ENCODE assay signal across 24 mouse cellular contexts in the genomic region with DNA sequence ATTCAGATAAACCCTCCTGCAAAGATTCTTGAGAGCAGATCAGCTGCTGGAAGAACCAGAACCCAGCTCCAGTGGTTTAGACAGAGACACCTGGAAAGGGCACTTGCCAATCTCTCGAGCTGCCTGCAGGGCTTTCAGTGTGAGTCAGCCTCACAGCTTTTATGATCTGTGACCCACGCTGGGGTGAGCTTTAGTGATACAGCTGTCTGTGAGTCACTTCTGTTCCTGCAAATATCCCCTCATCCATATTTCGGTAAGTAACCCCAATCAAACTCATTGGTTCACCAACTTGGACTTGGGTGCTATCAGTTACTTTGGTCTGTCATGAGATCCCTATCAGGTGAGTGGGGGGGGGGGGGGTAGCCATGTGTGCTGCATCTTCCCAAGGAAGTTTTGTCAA.
DNase-seq lines count a peak whose midpoint lies in the region; ATAC-seq lines count a peak whose summit lies in the region.
"Had no signal": no experiment of that assay in that cellular context is flagged by ENCODE, and none has a peak within 500 bp of the region (broad histone marks: within the 10 kb centered on the region; RNA-seq: fewer than 3 reads in every experiment).

No protein-coding gene starts in this region.

- H3K4me1 ChIP-seq in midbrain, embryonic 11.5 days (ENCODE audit: control insufficient read depth, insufficient read depth, low read length), result no peaks in the 10 kb centered on the region
- H3K4me1 ChIP-seq in midbrain, embryonic 10.5 days, result no peaks in the 10 kb centered on the region

- H3K27ac ChIP-seq in midbrain, embryonic 11.5 days (ENCODE audit: low read depth, low read length), result no peak overlapping the region
- H3K27ac ChIP-seq in midbrain, embryonic 10.5 days (replicated peaks), result no peak overlapping the region

- DNase-seq in midbrain, embryonic 11.5 days (ENCODE audit: low spot score, missing footprints), result peak; percentile 83
- DNase-seq in midbrain, embryonic 10.5 days (ENCODE audit: low spot score), result no peak
- peak; percentile 67 for DNase-seq in Muller cell, postnatal 12 days (ENCODE audit: inconsistent ontology term)
- peak; percentile 14 for DNase-seq in brain, adult 2 months (ENCODE audit: low read depth, low spot score)
- no peak for DNase-seq in adipocyte (ENCODE audit: low spot score)
- no peak for DNase-seq in thymus, postnatal 0 days (ENCODE audit: low spot score)
- DNase-seq: adrenal gland, adult 2 months; adrenal gland, adult 8-10 months; adrenal gland, postnatal 10 days; adrenal gland, postnatal 14 days; adrenal gland, postnatal 25 days; adrenal gland, postnatal 36 days; B cell, adult 2 months; cerebellum, adult 11 months; cerebellum, adult 11-12 months; cerebellum, adult 18-20 months; cerebellum, adult 2 months; cerebellum, adult 8-10 months; cerebellum, adult 9-10 months had no signal

- H3K27me3 ChIP-seq in midbrain, embryonic 11.5 days (ENCODE audit: control insufficient read depth, insufficient read depth, low read length), result no peaks in the 10 kb centered on the region
- H3K27me3 ChIP-seq in midbrain, embryonic 10.5 days (ENCODE audit: low read depth, poor library complexity, severe bottlenecking), result no peaks in the 10 kb centered on the region
- H3K27me3 ChIP-seq: CH12.LX, Patski had no signal

- H3K9me3 ChIP-seq in midbrain, embryonic 11.5 days (ENCODE audit: control insufficient read depth, low read length), result no peaks in the 10 kb centered on the region
- H3K9me3 ChIP-seq in midbrain, embryonic 10.5 days (replicated peaks), result no peaks in the 10 kb centered on the region
- H3K9me3 ChIP-seq: G1E had no signal

- 77% methylated on average over 3 of the region's 3 CpGs for WGBS in midbrain, embryonic 11.5 days
- 79% methylated on average over 3 of the region's 3 CpGs for WGBS in midbrain, embryonic 10.5 days

- H3K36me3 ChIP-seq in midbrain, embryonic 11.5 days (ENCODE audit: control insufficient read depth, insufficient read depth, low read length), result no peaks in the 10 kb centered on the region
- no peaks in the 10 kb centered on the region for H3K36me3 ChIP-seq in midbrain, embryonic 10.5 days
- H3K36me3 ChIP-seq: G1E had no signal

- ATAC-seq in midbrain, embryonic 11.5 days (ENCODE audit: low FRiP score), result no peak
- ATAC-seq: activated CD4-positive, CD25-positive, alpha-beta regulatory T cell, adult 4 months; CD4-positive, CD25-positive, alpha-beta regulatory T cell, adult 4 months; Patski had no signal

- no peak overlapping the region for H3K9ac ChIP-seq in midbrain, embryonic 11.5 days (ENCODE audit: low read length)

- H3K4me3 ChIP-seq in midbrain, embryonic 11.5 days (ENCODE audit: low read depth, low read length), result no peak overlapping the region
- no peak overlapping the region for H3K4me3 ChIP-seq in midbrain, embryonic 10.5 days

- H3K4me2 ChIP-seq in midbrain, embryonic 11.5 days, result no peak overlapping the region

Comparison
In these comparisons a context has a peak if more than half of its experiments do, and no peak if none do; other contexts are left out.
1. DNase-seq: peak in midbrain, embryonic 11.5 days (single experiment), Muller cell, postnatal 12 days (single experiment) and brain, adult 2 months (single experiment); none in midbrain, embryonic 10.5 days (single experiment), adipocyte (single experiment) and thymus, postnatal 0 days (single experiment).